In genomic region chr4:139743626-139744025, GRCm38 (mm10) we compare ENCODE assay signal across 29 mouse cellular contexts.
DNase-seq lines count a peak whose midpoint lies in the region; ATAC-seq and TF ChIP-seq lines count a peak whose summit lies in the region.
"Had no signal": no experiment of that assay in that cellular context is flagged by ENCODE, and none has a peak within 500 bp of the region (broad histone marks: within the 10 kb centered on the region; RNA-seq: fewer than 3 reads in every experiment).

No protein-coding gene starts in this region.

- no peak for TF ChIP-seq CTCF in liver, postnatal 0 days (IDR thresholded peaks at IDR 0.05; ENCODE audit: low read depth)
- no peak for TF ChIP-seq CTCF in spleen, adult 2 months (IDR thresholded peaks at IDR 0.05; ENCODE audit: extremely low read depth, insufficient read depth, insufficient read length, insufficient replicate concordance)
- no peak for TF ChIP-seq CTCF in stomach, postnatal 0 days (IDR thresholded peaks at IDR 0.05; ENCODE audit: low read depth)

- peak; percentile 31 for ATAC-seq in liver, postnatal 0 days
- ATAC-seq in stomach, postnatal 0 days (ENCODE audit: low FRiP score, low TSS enrichment) = peak; percentile 28; the same call in 1 of the 2 replicates
- ATAC-seq: forebrain, embryonic 15.5 days; hindbrain, postnatal 0 days; Patski had no signal

- DNase-seq in liver, postnatal 0 days = peak; percentile 26
- DNase-seq in liver = no peak
- peak; percentile 34 to 43 for DNase-seq in spleen, adult 2 months (ENCODE audit: low read depth in 1 of 2, low spot score in 2 of 2)
- DNase-seq in spleen, postnatal 4 days (ENCODE audit: low spot score in 2 of 2) = no peak
- DNase-seq in B cell, adult 2 months = peak; percentile 39 to 48
- peak; percentile 29 for DNase-seq in stomach, postnatal 0 days (ENCODE audit: low spot score)
- DNase-seq in adrenal gland, adult 18-20 months (ENCODE audit: low spot score in 2 of 2) = no peak
- DNase-seq: adrenal gland, adult 2 months; adrenal gland, postnatal 14 days; cerebellum, adult 11 months; cerebellum, adult 8-10 months; cerebellum, postnatal 10 days; cerebellum, postnatal 36 days; embryo, embryonic 11 days; gastrocnemius, postnatal 25 days; heart, adult 18-20 months; heart, postnatal 14 days; heart, postnatal 4 days had no signal

- H3K4me2 ChIP-seq in liver, postnatal 0 days (ENCODE audit: low read depth, low read length) = no peak overlapping the region
- H3K4me2 ChIP-seq in stomach, postnatal 0 days (replicated peaks; ENCODE audit: low read depth) = no peak overlapping the region
- H3K4me2 ChIP-seq: embryonic facial prominence, embryonic 13.5 days; forebrain, embryonic 12.5 days; forebrain, embryonic 15.5 days; heart, embryonic 12.5 days; heart, embryonic 15.5 days; hindbrain, embryonic 14.5 days had no signal

- H3K27ac ChIP-seq in liver, postnatal 0 days (ENCODE audit: low read depth) = 0 out of 2 replicates have a peak overlapping the region, but pooled peaks have one; percentile 16
- H3K27ac ChIP-seq in spleen, adult 2 months (ENCODE audit: insufficient read depth, low read length) = peak overlapping the region; percentile 50
- H3K27ac ChIP-seq in stomach, postnatal 0 days (replicated peaks) = no peak overlapping the region
- H3K27ac ChIP-seq: embryonic facial prominence, embryonic 10.5 days; embryonic facial prominence, embryonic 13.5 days; forebrain, embryonic 12.5 days; forebrain, embryonic 15.5 days; heart, embryonic 15.5 days; hindbrain, embryonic 14.5 days; hindbrain, postnatal 0 days had no signal

- H3K9ac ChIP-seq in liver, postnatal 0 days (replicated peaks) = no peak overlapping the region
- no peak overlapping the region for H3K9ac ChIP-seq in stomach, postnatal 0 days (ENCODE audit: low read length)
- H3K9ac ChIP-seq: embryonic facial prominence, embryonic 13.5 days; forebrain, embryonic 12.5 days; forebrain, embryonic 15.5 days; heart, embryonic 12.5 days; heart, embryonic 15.5 days; hindbrain, embryonic 14.5 days had no signal

- no peaks in the 10 kb centered on the region for H3K27me3 ChIP-seq in liver, postnatal 0 days (ENCODE audit: insufficient read depth, low read length)
- H3K27me3 ChIP-seq in spleen, adult 2 months (ENCODE audit: control insufficient read depth, insufficient read depth, low read length) = no peaks in the 10 kb centered on the region
- H3K27me3 ChIP-seq in stomach, postnatal 0 days (ENCODE audit: control insufficient read depth, insufficient read depth, low read length) = no peaks in the 10 kb centered on the region
- H3K27me3 ChIP-seq: embryonic facial prominence, embryonic 13.5 days; forebrain, embryonic 15.5 days; heart, embryonic 15.5 days; Patski had no signal

- no peaks in the 10 kb centered on the region for H3K9me3 ChIP-seq in liver, postnatal 0 days (ENCODE audit: low read length)
- H3K9me3 ChIP-seq in stomach, postnatal 0 days (ENCODE audit: control insufficient read depth, low read length) = no peaks in the 10 kb centered on the region
- H3K9me3 ChIP-seq: embryonic facial prominence, embryonic 13.5 days; forebrain, embryonic 12.5 days; forebrain, embryonic 15.5 days; heart, embryonic 15.5 days had no signal

- H3K4me3 ChIP-seq in liver, postnatal 0 days (ENCODE audit: low read depth, low read length) = no peak overlapping the region
- H3K4me3 ChIP-seq in spleen, adult 2 months (ENCODE audit: extremely low read depth, insufficient read depth, insufficient read length) = no peak overlapping the region
- H3K4me3 ChIP-seq in stomach, postnatal 0 days (ENCODE audit: low read depth, low read length) = no peak overlapping the region
- H3K4me3 ChIP-seq: embryonic facial prominence, embryonic 10.5 days; embryonic facial prominence, embryonic 13.5 days; erythroblast, embryonic 14.5 days; forebrain, embryonic 12.5 days; forebrain, embryonic 15.5 days; heart, embryonic 12.5 days; heart, embryonic 15.5 days had no signal

- TF ChIP-seq POLR2A in spleen, adult 2 months (IDR thresholded peaks at IDR 0.05; ENCODE audit: low read depth, low read length) = no peak

- no peak for TF ChIP-seq EP300 in liver, postnatal 0 days (IDR thresholded peaks at IDR 0.05; ENCODE audit: low read depth)
- no peak for TF ChIP-seq EP300 in stomach, postnatal 0 days (optimal IDR thresholded peaks at IDR 0.05)

- H3K36me3 ChIP-seq in liver, postnatal 0 days (replicated peaks; ENCODE audit: insufficient read depth, low read length) = no peaks in the 10 kb centered on the region
- H3K36me3 ChIP-seq in spleen, adult 2 months (ENCODE audit: control insufficient read depth, insufficient read depth, low read length) = no peaks in the 10 kb centered on the region
- H3K36me3 ChIP-seq in stomach, postnatal 0 days (ENCODE audit: control insufficient read depth, insufficient read depth, low read length) = no peaks in the 10 kb centered on the region
- H3K36me3 ChIP-seq: forebrain, embryonic 12.5 days; forebrain, embryonic 15.5 days; G1E; heart, embryonic 12.5 days; heart, embryonic 15.5 days had no signal

- WGBS in liver, postnatal 0 days (ENCODE audit: insufficient replicate concordance) = 31% methylated on average over 3 of the region's 3 CpGs
- 16% methylated on average over 3 of the region's 3 CpGs for WGBS in spleen, adult 2 months
- WGBS in stomach, postnatal 0 days = 61% methylated on average over 3 of the region's 3 CpGs

- no peaks in the 10 kb centered on the region for H3K4me1 ChIP-seq in liver, postnatal 0 days (ENCODE audit: insufficient read depth)
- H3K4me1 ChIP-seq in spleen, adult 2 months (ENCODE audit: control insufficient read depth, insufficient read depth, insufficient read length) = peaks cover 28% of the 10 kb centered on the region; the same call in 1 of the 2 replicates
- no peaks in the 10 kb centered on the region for H3K4me1 ChIP-seq in stomach, postnatal 0 days (replicated peaks; ENCODE audit: control insufficient read depth, insufficient read depth)
- H3K4me1 ChIP-seq: heart, embryonic 15.5 days had no signal

Comparison
In these comparisons a context has a peak if more than half of its experiments do, and no peak if none do; other contexts are left out.
1. DNase-seq: peak in liver, postnatal 0 days (single experiment), spleen, adult 2 months (2 of 2), B cell, adult 2 months (2 of 2) and stomach, postnatal 0 days (single experiment); none in liver (single experiment), spleen, postnatal 4 days (0 of 2) and adrenal gland, adult 18-20 months (0 of 2).